Mouse (Mus musculus) olfactory bulb, adult 2 months (tissue): ENCODE results near the gene Sphk1.

Experiments used
- CTCF ChIP-seq: fragments of 200-500 bp; IDR thresholded peaks from 2 replicates; pipeline ENCODE4 v1.5.1; 2012; ENCODE audit warnings: low read depth, mild to moderate bottlenecking, low read length, moderate library complexity; ENCODE audit not compliant: insufficient read depth
- POLR2A ChIP-seq: fragments of 200-500 bp; IDR thresholded peaks from 2 replicates; pipeline ENCODE4 v1.6.1; 2012; ENCODE audit warnings: mild to moderate bottlenecking, low read depth, low read length, moderate library complexity; ENCODE audit not compliant: insufficient read depth

DNA sequence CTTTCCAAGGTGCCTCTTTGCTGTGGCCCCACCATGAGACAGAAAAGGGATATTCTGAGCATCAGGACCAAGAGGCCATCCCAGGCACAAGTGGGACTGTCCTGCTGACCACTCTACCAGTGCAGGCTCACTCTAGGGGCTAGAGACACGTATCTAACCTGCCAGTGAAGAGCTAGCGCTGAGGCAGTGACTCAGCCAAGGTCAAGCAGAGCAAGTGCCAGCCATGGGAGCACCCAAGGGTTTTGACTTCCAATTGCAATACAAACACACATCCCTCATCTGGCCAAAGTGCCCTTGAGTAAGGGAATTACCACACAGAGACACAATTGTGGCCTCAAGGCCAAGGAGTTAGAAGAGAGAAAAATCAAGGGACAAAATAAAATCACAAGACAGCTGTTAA is 44.7 kb downstream of the Sphk1 start:
- TF ChIP-seq CTCF = no peak
- no peak for TF ChIP-seq POLR2A
